Mouse (Mus musculus) hindbrain, embryonic 10.5 days (tissue): ENCODE data around the gene Frmpd1. TPM values are rescaled to one million over a fixed set of nuclear protein-coding genes. Genes with fewer than 3 reads are reported as not detected.
A peak's percentile ranks its signal among the peaks of the same experiment; 100 is the strongest.

Experiments
- DNase-seq: peaks from one replicate; pipeline ENCODE4 v3.0.0-alpha.2; 2017; ENCODE audit warnings: low spot score
- H3K27ac ChIP-seq: fragments of 300-500 bp; sonication (generic); 2 replicates; pipeline ENCODE4 v1.5.1; 2016; ENCODE audit warnings: mild to moderate bottlenecking, moderate library complexity
- H3K27me3 ChIP-seq: fragments of 300-500 bp; sonication (generic); 2 replicates; pipeline ENCODE4 v1.6.1; 2016; ENCODE audit warnings: mild to moderate bottlenecking; ENCODE audit not compliant: poor library complexity, insufficient read depth, severe bottlenecking
- H3K36me3 ChIP-seq: fragments of 300-500 bp; sonication (generic); 2 replicates; pipeline ENCODE4 v1.6.1; 2016; ENCODE audit warnings: mild to moderate bottlenecking, moderate library complexity
- H3K4me1 ChIP-seq: fragments of 300-500 bp; sonication (generic); replicated peaks from 2 replicates; pipeline ENCODE4 v1.6.1; 2016; ENCODE audit warnings: mild to moderate bottlenecking
- H3K4me3 ChIP-seq: fragments of 300-500 bp; sonication (generic); 2 replicates; pipeline ENCODE4 v1.5.1; 2016; ENCODE audit warnings: mild to moderate bottlenecking, moderate library complexity
- H3K9me3 ChIP-seq: fragments of 300-500 bp; sonication (generic); 2 replicates; pipeline ENCODE4 v1.6.1; 2016; ENCODE audit warnings: mild to moderate bottlenecking, moderate library complexity
- WGBS: fragments of 180-500 bp; shearing (Covaris S2); methylation state at CpG from one replicate; pipeline ENCODE4 v1.1.7; 2016; 5-methylcytosine and 5-hydroxymethylcytosine counted together
- polyA plus RNA-seq: library from polyadenylated mRNA; unstranded; fragments of >200 nt; fragmentation: Nextera tagmentation; extraction: Ambion mirVana; gene quantifications from 2 replicates; pipeline ENCODE4 v1.2.1, GENCODE M21; 2016

Frmpd1 gene
- polyA plus RNA-seq, 1 experiment from 2014 or later, result 1.5 TPM

DNA sequence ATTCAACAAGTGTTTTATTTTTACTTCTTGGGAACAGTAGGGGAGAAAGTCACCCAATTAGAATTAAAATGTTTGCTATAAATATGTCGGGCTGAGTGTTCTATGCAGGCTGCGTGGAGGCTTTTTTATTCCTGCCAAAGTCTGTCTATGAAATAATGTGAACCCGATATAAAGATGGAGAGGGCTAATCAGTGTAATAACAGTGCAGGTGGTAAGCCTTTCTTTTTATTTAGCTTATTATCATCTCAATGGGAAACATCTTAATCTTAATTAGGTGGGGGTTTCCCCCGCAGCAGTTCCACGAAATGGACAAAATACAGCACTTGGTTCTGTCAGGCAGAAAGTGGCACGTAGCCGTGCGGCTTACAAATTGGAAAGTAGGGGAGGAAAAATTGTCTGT is 66.6 kb downstream of the Frmpd1 start:
- Histone ChIP-seq H3K9me3 (no peaks in the 10 kb centered on the region), H3K4me1 (peaks cover 23% of the 10 kb centered on the region), H3K4me3 (no peak overlapping the region), H3K36me3 (no peaks in the 10 kb centered on the region), H3K27ac (no peak overlapping the region), H3K27me3 (no peaks in the 10 kb centered on the region)
- no peak for DNase-seq
- WGBS, result 86% methylated on average over 8 of the region's 8 CpGs

DNA sequence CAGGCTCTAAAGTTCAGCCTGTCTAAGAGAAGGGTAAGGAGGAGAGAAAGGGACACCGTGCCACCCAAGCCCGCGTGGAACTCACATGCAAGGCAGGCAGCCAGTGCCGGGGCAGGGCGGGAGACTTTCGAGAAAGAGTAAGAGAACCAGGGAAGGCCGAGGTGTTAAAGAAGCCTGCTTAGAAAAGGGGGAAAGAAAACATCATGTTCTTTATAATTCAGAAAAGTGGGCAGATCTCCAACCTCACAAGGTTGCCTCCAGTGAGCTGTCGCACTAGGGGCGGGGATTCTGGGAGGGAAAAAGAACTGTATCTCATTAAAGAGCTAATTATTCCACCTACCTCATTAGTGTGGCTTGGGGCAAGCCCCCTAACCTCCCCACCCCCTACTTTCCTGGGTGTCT is 68.2 kb downstream of the Frmpd1 start:
- DNase-seq, result no peak
- WGBS, result 49% methylated on average over 9 of the region's 9 CpGs
- no peak overlapping the region for H3K27ac ChIP-seq
- H3K27me3 ChIP-seq, result no peaks in the 10 kb centered on the region
- peaks cover 23% of the 10 kb centered on the region for H3K4me1 ChIP-seq
- no peaks in the 10 kb centered on the region for H3K9me3 ChIP-seq
- H3K4me3 ChIP-seq, result no peak overlapping the region
- H3K36me3 ChIP-seq, result no peaks in the 10 kb centered on the region

DNA sequence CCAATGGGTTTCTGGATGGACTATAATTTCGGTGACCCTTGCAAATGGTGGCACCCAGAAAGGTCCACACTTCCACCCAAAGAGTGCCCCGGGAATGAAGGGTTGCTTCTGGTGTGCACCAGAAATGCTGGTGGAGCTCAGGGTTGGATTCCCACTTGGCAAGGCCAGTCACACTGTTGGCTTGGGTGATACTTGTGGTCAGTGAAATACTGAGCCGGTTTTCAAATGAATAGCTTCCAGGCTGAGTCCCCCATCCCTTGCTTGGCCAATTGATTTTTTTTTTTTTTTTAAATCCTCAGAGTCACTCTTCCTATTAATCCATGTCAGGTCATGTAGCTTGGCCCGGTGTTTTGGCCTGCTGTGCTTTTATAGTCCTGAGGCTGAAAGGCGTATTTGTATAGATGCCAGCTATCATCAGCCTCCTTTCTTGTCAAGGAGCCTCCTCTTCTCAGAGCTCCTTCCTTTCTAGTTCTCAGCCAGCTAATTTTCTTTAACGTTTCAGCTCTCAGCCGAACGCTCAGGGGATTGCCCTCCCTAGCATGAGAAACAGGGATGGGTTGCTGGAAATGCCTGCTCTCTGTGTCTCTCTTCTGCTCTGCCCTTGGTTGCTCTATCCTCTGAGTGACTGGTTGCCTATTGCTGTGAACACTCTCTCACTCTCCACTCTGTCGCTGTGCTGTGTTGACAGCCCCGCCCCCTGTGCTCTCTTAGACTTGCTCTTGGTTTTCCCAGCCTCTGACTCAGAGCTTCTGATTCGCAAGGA is 69.3 kb downstream of the Frmpd1 start:
- Histone ChIP-seq H3K4me1 (peaks cover 23% of the 10 kb centered on the region), H3K36me3 (no peaks in the 10 kb centered on the region), H3K27ac (0 out of 2 replicates have a peak overlapping the region, but pooled peaks have one; percentile 23), H3K27me3 (no peaks in the 10 kb centered on the region), H3K9me3 (no peaks in the 10 kb centered on the region), H3K4me3 (no peak overlapping the region)
- 42% methylated on average over 11 of the region's 11 CpGs for WGBS
- peak; percentile 18 for DNase-seq

DNA sequence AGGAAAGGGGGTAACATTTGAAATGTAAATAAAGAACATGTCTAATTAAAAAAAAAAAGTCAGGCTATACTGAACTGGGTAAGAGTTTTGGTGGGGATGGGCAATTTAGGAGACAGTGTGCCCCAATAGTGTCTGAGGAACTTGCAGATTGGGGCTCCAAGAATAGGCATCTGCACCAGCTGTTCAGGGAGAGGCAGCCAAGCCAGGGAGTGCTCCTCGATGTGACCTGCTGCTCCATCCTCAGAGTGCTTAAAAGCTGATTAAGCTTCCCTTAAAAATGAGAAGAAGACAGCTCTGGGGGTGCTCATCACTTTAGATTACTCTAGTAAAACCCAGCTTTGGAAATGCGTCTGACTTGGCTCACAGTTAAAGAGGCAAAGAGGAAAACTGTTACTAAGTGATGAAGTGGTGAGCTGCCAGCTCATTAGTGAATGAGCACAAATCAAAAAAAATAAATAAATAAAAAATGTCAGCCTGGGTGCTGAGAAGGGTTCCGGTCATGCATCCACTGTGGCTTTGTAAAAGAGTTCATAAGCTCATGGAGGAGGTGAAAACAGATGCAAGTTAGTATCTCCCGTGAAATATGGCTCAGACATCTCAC is 74.7 kb downstream of the Frmpd1 start:
- 76% methylated on average over 4 of the region's 4 CpGs for WGBS
- no peaks in the 10 kb centered on the region for H3K36me3 ChIP-seq
- DNase-seq, result no peak
- no peak overlapping the region for H3K27ac ChIP-seq
- H3K4me1 ChIP-seq, result peaks cover 5% of the 10 kb centered on the region
- H3K4me3 ChIP-seq, result no peak overlapping the region
- no peaks in the 10 kb centered on the region for H3K9me3 ChIP-seq
- H3K27me3 ChIP-seq, result no peaks in the 10 kb centered on the region

DNA sequence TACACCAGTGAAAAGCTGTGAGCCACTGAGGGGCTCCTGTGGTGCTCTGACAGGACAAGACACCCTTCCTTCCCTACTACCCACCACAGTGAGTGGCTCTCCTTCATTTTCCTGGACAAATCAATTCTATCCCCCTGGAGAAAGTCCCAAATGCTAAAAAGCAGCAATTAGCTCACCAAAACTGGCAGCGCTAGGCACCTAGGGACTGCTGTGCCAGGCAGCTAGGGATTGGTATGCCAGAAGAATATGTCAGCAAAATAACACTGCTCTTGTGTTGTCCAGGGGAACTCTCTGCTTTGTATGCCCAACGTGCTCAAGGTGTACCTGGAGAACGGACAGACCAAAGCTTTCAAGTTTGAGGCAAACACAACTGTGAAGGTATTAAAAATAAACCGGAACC is 76.9 kb downstream of the Frmpd1 start:
- Histone ChIP-seq H3K27ac (no peak overlapping the region), H3K36me3 (no peaks in the 10 kb centered on the region), H3K9me3 (no peaks in the 10 kb centered on the region), H3K4me3 (no peak overlapping the region), H3K27me3 (no peaks in the 10 kb centered on the region), H3K4me1 (no peaks in the 10 kb centered on the region)
- no peak for DNase-seq
- WGBS, result 86% methylated on average over 4 of the region's 4 CpGs

DNA sequence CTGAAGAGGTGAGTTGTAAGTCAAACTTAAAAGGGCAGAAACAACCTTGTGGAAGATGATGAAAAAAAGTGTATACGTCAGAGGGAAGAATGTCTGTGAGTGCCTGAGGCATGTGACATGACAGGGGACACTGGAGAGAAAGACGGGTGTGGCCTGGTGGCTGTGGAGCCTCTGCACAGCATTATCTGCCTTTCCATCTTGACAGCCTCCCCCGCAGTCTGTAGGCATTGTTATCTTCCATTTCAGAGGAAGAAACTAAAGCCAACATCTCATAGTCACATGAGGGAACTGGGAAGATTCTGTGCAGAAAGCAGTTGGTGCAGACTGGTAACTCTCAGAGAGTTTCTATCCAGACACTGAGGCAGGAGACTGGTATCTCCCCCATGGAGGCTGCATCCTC is 83.2 kb downstream of the Frmpd1 start:
- H3K4me1 ChIP-seq, result no peaks in the 10 kb centered on the region
- no peak overlapping the region for H3K27ac ChIP-seq
- 79% methylated on average over 3 of the region's 3 CpGs for WGBS
- H3K9me3 ChIP-seq, result no peaks in the 10 kb centered on the region
- no peak for DNase-seq
- H3K27me3 ChIP-seq, result no peaks in the 10 kb centered on the region
- no peak overlapping the region for H3K4me3 ChIP-seq
- no peaks in the 10 kb centered on the region for H3K36me3 ChIP-seq

DNA sequence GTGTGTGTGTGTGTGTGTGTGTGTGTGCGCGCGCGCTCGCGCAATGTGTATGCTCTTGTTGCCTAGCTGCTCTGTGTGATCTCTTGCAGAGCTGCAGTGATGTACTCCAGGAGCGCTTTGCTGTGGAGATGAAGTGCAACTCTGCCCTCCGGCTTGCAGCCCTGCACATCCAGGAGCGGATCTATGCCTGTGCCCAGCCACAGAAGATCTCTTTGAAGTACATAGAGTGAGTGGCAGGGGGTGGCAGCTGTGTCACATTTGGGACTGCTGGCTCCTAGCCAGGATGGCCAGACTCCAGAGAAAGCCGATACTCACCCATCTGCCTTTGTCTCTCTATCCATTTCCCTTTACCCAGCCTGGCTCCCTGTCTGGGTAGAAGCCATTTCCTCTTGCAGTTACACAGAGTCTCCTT is 86.4 kb downstream of the Frmpd1 start:
- H3K9me3 ChIP-seq, result no peaks in the 10 kb centered on the region
- no peaks in the 10 kb centered on the region for H3K36me3 ChIP-seq
- WGBS, result 91% methylated on average over 10 of the region's 10 CpGs
- DNase-seq, result peak; percentile 19
- H3K4me3 ChIP-seq, result no peak overlapping the region
- no peaks in the 10 kb centered on the region for H3K27me3 ChIP-seq
- H3K27ac ChIP-seq, result peak overlapping the region; percentile 19; the same call in 1 of the 2 replicates
- no peaks in the 10 kb centered on the region for H3K4me1 ChIP-seq

DNA sequence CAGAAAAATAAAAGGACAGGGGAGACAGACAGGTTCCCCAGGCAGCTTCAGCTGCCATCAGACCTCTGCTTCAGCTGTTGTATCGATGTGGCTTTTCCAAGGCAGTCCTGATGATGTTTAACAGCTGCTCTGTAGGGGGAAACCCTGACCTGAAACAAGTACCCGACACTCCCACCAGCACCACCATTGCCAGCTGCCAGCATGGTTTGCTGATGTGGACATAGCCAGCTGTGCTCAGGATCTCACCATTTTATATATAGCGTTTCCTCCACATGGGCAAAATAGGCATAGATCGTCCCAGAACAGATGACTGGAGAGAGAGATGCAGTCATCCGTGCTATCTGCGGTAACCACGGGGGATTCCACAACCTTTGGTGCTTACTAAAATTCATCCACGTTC is 91.1 kb downstream of the Frmpd1 start:
- no peak for DNase-seq
- WGBS, result 88% methylated on average over 8 of the region's 8 CpGs

DNA sequence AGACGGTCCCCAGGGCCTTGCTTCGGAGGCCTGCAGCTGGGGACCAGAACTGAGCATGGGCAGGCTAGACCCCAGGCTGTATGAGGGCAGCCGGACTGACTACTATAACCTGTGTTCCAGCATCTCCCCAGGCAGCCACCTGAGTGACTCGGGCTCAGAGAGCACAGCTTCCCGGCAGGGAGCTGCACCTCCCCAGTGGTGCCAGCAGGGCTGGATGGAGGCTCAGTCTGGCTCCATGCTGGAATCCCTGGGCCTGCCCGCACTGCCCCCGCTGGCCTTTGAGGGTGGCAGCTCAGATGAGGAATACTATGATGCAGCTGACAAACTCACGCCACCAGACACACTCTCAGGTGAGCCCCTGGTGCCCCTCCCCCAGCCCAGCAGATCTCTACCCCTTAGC is 94.6 kb downstream of the Frmpd1 start:
- Histone ChIP-seq H3K9me3 (no peaks in the 10 kb centered on the region), H3K4me3 (no peak overlapping the region), H3K4me1 (no peaks in the 10 kb centered on the region), H3K27me3 (no peaks in the 10 kb centered on the region), H3K36me3 (no peaks in the 10 kb centered on the region), H3K27ac (no peak overlapping the region)
- 67% methylated on average over 8 of the region's 8 CpGs for WGBS
- DNase-seq, result no peak

More for the DNA sequence above, 91.1 kb downstream of the Frmpd1 start:
- H3K9me3 ChIP-seq, result no peaks in the 10 kb centered on the region
- no peak overlapping the region for H3K27ac ChIP-seq
- H3K27me3 ChIP-seq, result no peaks in the 10 kb centered on the region
- no peak overlapping the region for H3K4me3 ChIP-seq
- no peaks in the 10 kb centered on the region for H3K36me3 ChIP-seq
- H3K4me1 ChIP-seq, result no peaks in the 10 kb centered on the region

DNA sequence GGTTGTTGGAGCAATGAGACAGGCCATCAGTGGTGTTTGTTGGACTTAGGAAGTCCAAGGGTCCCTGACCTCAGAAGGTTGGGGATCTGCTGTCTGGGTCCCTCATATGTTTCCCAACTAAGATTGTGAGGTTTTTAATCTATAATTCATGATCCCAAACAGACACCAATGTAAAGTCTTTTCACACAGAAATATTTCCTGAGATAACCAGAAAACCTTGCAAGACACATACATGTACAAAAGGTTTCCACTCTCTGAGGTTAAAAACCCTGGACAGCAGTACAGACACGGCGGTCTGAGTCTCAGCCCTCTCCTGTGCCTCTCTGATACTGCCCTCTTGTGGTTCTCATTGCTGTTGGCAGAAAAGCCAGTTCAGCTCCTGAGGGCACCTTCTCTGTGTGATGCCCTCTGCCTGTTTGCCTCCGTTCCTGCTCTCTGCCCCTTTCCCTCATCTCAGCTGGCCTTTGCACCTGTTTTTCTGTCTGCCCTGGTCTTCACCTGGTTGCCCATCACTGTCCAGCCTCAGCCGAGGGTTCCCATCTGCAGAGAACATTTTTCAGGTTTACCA is 95.4 kb downstream of the Frmpd1 start:
- H3K27me3 ChIP-seq, result no peaks in the 10 kb centered on the region
- peak; percentile 56 for DNase-seq
- H3K9me3 ChIP-seq, result no peaks in the 10 kb centered on the region
- peaks cover 2% of the 10 kb centered on the region; the same call in 1 of the 2 replicates for H3K4me1 ChIP-seq
- 18% methylated on average over 4 of the region's 4 CpGs for WGBS
- H3K36me3 ChIP-seq, result no peaks in the 10 kb centered on the region
- no peak overlapping the region for H3K4me3 ChIP-seq
- H3K27ac ChIP-seq, result peak overlapping the region; percentile 40; the same call in 1 of the 2 replicates

DNA sequence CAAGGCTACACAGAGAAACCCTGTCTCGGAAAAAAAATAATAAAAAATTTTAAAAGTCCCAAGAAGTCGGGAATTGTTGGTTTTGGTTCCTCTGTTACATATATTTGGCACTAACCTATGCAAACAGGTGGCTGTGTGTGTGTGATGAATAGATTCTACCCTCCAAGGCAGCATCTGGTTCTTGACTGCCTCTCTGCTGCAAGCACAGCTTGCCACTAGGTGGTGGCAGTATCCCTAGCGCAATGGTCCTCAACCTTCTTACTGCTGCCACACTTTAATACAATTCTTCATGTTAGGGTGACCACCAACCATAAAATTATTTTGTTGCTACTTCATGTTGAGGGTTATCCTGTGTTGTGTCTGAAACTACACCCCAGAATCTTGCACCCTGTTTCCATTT is 101.6 kb downstream of the Frmpd1 start:
- Histone ChIP-seq H3K4me1 (peaks cover 4% of the 10 kb centered on the region; the same call in 1 of the 2 replicates), H3K4me3 (no peak overlapping the region), H3K36me3 (no peaks in the 10 kb centered on the region), H3K27me3 (no peaks in the 10 kb centered on the region), H3K9me3 (no peaks in the 10 kb centered on the region), H3K27ac (no peak overlapping the region)
- 46% methylated on average over 3 of the region's 3 CpGs for WGBS
- no peak for DNase-seq

DNA sequence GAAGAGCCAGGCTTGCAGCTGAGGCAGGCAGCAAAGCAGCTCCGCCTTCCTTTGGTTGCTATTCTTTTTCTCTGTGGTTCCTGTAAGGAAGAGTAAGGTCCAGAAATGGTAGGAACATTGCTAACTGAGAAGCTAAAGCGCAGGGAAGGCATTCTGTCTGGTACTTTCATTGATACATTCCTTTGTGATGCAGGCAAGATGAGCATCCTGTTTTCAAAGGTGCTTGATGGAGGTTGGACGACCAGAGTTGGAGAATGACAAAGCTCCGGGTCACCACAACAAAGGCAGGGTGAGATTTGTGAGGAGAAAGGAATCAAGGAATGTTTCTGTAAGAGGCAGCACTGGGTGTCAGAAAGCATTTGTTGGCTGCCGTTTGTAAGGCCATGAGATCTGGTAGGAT is 103.2 kb downstream of the Frmpd1 start:
- no peak for DNase-seq
- H3K9me3 ChIP-seq, result no peaks in the 10 kb centered on the region
- H3K36me3 ChIP-seq, result no peaks in the 10 kb centered on the region
- no peaks in the 10 kb centered on the region for H3K27me3 ChIP-seq
- no peak overlapping the region for H3K4me3 ChIP-seq
- no peak overlapping the region for H3K27ac ChIP-seq
- 68% methylated on average over 5 of the region's 5 CpGs for WGBS
- peaks cover 4% of the 10 kb centered on the region; the same call in 1 of the 2 replicates for H3K4me1 ChIP-seq
